Mouse (Mus musculus): Measurements from ENCODE around the gene M1ap.

Gene M1ap

DNA sequence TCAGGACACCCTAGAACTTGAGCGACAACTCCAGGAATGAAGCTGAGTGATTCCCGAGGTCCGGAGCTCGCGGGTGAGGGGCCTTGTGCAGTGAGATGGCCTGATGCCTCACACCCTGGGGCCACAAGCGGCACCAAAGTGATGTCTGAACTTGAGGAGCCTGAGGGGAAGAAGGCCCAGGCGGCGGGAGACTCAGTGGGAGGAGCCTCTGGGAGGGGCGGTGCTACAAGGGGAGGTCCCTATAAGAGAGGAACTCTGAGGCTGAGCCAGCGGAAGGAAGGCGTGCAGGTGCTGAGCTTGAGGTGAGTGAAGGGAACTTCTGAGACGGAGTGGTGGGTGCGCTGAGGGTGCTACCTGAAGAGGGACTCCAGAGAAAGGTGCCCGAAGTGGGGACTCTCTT lies at the start of gene M1ap:
TSS of gene M1ap (plus strand) at position 252 of the 400 bp plus-strand sequence.
- DNase-seq (ENCODE audit: low spot score), result no peak

DNA sequence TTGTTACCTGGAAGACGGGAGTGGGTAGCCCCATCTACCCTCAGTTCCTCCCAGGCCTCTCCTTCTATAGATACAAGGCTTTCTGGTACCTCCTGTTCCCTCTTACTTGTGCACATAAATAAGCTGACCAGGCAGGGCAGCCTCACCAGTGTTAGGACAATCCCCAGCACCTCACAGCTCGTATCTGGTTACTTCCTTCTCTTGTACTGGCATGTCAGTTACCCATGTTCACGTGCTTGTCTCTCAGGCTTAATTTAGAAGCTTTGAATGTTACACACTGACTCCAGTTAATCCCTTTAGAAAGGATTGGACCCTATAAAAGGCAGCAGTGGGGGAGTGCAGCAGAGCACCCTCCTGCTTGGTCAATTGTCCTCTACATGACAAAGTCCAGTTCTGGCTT lies 49.4 kb upstream of the M1ap start:
- no peak for DNase-seq (ENCODE audit: low spot score)

GRCm38 (mm10) chr6:82898227-82898626 lies 48.5 kb upstream of the M1ap start:
- DNase-seq (ENCODE audit: low spot score), result no peak

DNA sequence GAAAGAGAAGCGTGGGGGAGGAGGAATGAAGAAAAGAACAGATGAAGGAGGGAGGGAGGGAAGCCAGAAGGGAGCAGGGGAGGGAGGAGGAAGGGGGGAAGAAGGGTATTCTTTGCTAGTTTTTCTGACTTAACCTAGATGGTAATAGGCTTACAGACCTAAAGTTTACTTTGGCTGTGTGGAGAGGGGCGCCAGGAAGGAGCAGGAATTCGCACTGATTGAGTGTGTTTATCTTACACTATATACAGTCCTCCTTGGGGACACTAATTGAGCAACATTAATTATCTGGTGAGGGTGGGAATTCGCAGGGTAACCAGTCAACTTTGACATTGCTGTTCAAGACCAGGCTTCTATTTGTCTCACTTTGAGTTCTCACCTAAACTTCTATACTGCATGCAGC lies 48.0 kb upstream of the M1ap start:
- DNase-seq (ENCODE audit: low spot score), result no peak

- no peak for DNase-seq (ENCODE audit: low spot score)
These were observed 44.1 kb upstream of the M1ap start for GRCm38 (mm10) chr6:82902559-82902958.

- no peak for DNase-seq (ENCODE audit: low spot score)
These were observed 39.7 kb upstream of the M1ap start for GRCm38 (mm10) chr6:82906985-82907384.

- no peak for DNase-seq (ENCODE audit: low spot score)
These were observed 38.7 kb upstream of the M1ap start for GRCm38 (mm10) chr6:82908034-82908433.

DNA sequence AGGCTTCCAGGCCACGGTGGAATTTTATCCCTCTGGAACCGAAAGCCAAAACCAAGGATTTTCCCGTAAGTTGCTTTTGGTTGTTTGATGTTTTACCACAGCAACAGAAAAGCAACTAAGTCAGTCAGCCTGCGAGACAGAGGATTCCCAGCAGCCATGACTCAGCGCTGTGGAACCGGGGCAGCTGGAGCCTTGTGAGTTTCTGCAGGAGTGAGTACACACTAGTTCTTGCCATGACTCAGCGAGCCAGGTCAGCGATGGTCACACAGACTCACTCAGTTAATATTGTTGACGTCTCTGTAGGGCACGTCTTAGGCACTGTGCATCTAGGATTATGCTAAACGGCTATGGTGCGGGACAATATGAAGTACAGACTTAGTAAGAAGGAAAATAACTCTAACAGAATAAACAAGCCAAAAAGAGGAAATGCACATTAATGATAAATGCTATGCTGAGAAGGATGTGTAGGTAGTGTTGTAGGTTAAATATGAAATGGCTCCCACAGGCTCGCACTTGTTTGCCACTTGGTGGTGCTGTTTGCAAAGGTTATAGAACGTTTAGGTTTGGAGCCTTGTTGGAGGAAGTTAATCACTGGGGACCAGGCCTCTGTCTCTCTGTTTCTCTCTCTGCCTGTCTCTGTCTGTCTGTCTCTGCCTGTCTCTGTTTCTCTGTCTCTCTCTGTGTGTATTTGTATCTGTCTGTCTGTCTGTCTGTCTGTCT lies 37.4 kb upstream of the M1ap start:
- peak; percentile 27 for DNase-seq (ENCODE audit: low spot score)

DNA sequence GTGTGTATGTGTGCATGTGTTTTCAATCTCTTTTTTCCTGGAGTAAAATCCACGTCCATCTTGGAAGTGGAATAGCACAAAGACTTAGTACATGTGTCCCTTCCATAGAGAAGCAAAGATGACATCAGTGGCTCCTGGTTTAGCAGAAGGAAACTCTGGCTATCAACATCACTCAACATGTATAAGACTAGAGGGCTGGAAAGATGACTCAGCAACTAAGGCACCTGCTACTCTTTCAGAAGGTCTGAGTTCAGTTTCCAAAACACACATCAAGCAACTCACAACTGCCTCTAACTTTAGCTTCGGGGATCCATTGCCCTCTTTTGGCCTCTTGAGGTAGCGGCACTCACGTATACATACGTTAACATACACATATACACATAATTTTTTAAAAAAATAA lies 35.4 kb upstream of the M1ap start:
- no peak for DNase-seq (ENCODE audit: low spot score)

DNA sequence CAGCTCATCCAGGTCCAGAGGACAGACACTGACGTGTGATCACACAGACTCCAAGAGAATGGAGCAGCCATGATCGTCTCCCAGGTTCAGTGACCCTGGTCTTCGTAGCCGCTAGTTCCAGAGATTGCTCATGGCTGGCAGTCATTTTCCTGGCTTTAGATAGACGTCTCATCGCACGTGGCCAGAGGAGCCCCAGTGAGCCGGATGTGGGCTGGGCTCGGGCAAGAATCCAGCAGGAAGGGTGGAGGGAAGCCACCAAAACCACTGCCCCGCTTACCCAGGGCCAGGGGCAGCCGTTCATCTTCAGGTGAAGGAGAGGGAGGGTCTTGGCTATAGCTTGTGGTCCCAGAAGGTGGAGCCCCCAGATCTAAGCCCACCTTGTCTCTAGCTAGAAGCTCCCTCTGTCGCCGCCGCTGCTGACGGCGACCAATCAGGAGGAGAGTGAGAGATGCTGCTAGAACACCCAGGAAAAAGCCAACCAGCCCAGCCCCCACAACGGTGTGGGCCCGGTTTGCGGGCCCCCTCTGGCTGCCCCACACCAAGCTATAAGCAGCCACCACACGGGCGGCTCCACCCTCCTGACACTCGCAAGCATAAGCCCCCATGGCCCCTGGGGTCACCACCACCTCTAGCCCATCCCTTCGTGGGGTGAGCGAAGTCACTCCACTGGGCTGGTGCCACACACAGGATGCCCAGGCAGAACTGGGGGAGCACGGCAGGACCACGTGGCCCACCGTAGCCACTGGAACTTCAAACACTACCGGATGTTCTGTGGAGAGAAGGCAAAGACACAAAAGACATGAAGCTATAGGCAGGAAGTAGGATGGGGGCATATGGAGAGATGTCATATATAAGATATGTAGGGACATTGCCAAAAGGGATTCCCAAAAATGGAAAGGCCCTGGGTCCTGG lies 33.1 kb upstream of the M1ap start:
- no peak for DNase-seq (ENCODE audit: low spot score)

GRCm38 (mm10) chr6:82915889-82916288 lies 30.8 kb upstream of the M1ap start:
- DNase-seq (ENCODE audit: low spot score), result peak; percentile 49

DNA sequence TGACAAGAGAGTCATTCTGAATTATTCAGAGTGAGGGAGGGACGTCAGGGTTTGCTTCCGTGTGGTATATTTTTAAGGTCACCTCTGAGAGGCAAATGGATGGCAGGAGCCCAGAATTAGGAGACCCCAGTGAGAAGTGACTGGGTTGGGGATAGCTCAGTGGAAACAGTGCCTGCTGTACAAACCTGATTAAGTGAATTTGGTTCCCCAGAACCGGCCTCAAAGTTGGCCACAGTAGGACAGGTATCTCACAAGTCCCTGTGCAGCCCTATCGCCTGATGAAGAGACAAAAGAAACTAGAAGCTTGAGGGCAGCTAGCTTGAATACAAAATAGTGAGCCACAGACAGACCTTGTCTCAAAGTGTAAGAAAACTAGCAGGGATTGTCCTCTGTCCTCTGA lies 30.2 kb upstream of the M1ap start:
- no peak for DNase-seq (ENCODE audit: low spot score)

GRCm38 (mm10) chr6:82917076-82917777 lies 29.5 kb upstream of the M1ap start:
- no peak for DNase-seq (ENCODE audit: low spot score)

DNA sequence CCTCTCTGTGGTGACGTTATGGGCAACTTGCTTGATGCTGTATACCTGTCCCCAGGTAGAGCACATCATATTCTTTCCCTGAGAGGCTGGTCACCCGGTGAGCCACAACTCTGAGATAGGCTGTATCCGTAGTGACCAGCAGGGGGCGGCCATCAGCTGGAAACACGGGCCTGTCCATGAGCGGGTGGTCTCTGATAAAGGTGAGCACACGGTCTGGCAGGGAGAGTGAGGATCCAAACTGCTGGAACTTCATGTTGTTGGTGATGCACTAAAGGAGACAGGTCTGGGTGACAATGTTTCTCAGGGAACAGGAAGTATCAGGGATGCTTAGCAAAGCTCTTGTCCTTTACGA lies 28.9 kb upstream of the M1ap start:
- DNase-seq (ENCODE audit: low spot score), result peak; percentile 29

- DNase-seq (ENCODE audit: low spot score), result no peak
These were observed 28.3 kb upstream of the M1ap start for GRCm38 (mm10) chr6:82918371-82918770.

DNA sequence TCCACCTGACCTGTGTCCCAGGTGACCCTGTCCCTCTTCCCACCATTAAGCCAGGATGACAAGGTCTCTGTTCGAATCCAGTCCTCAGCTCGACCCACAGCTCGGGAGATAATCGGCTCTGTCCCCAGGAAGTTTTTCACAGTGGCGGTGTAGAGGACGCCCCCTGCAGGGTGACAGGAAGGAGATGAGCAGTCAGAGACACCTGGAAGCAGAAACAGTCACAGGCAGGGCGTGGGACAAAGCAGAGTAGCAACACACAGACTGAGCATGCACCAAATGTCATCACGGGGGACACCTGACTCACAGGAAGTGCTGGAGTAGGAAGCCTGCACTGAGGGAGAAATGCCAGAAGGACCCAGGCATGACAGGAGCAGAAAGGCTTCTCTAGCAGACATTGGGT lies 27.2 kb upstream of the M1ap start:
- DNase-seq (ENCODE audit: low spot score), result no peak

- DNase-seq (ENCODE audit: low spot score), result no peak
These were observed 25.1 kb upstream of the M1ap start for GRCm38 (mm10) chr6:82921426-82922224.

DNA sequence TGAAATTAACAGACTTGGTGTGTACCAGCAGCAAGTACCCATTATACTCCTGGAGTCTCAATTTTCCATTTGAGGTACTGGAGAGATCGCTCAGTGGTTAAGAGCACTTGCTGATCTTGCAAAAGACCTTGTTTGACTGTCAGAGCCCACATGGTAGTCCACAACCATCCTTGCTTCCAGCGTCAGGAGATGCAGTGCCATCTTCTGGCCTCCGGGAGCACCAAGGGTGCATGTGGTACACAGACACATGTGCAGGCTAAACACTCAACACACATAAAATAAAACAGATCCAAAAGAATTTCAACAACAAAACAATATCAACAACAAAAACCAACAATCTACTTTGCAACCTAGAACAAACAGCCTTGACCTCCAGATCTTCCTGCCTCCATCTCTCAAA lies 21.7 kb upstream of the M1ap start:
- no peak for DNase-seq (ENCODE audit: low spot score)

DNA sequence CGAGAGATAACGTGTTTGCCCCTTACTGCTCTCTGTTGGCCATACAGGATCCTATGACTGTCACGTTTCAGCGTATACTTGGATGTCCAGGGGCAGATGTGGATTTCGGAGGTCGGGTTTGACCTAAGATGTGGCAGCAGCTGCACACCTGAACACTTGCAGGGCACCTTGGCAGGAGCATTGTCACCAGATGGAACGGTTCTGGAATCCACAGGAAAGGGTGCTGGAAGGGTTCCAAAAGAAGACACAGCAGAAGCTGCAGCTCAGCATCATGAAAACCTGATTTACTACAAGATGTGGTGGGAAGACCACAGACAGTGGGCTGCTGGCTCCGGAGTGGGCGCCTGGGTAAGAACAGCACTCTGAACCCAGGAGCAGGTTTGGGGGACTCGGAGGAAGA lies 20.6 kb upstream of the M1ap start:
- no peak for DNase-seq (ENCODE audit: low spot score)

DNA sequence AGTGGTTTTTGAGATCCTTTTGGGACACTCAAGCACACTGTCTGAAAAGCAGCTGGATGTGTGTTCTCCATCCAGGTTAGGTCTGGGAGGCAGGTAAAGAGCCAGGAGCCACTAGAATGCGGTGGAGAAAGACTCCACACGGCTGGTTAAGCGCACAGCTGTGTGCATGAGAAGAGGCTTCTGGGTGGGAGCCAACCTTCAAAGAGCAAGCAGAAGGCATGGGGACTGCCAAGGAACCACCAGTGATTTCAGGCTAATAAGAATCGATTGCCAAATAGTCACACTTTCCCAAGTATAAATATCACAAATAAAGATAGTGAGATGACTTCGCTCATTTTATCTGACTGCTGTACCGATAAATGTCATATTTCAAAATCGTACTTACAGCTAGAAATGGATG lies 20.2 kb upstream of the M1ap start:
- DNase-seq (ENCODE audit: low spot score), result no peak

DNA sequence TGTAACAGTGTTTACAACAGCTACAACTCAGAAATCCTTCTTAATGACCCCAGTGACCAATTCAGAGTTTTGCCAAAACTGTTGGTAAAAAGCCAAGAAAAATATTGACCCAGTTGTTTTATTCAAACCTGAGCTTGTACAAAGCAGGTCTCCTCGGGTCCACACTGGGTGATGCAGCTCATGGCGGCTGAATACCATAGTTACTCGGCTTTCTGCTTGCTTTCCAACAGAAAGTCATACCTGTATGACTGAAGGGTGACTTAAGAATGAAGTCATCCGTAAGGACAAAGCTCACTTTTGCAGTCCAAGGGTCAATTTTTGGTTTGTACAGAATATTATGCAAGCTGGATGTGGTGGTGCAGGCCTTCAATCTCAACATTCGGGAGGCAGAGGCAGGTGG lies 19.1 kb upstream of the M1ap start:
- no peak for DNase-seq (ENCODE audit: low spot score)

GRCm38 (mm10) chr6:82934616-82935230 lies 12.0 kb upstream of the M1ap start:
- no peak for DNase-seq (ENCODE audit: low spot score)
